Mouse (Mus musculus) heart, adult 8-10 months (tissue): ENCODE measurements around the gene B230104I21Rik. TPM values are rescaled to one million over a fixed set of nuclear protein-coding genes. Genes with fewer than 3 reads are reported as not detected.
A peak's percentile ranks its signal among the peaks of the same experiment; 100 is the strongest.

Experiments
- DNase-seq: peaks from one replicate; pipeline ENCODE4 v3.0.0; 2022; ENCODE audit warnings: low spot score
- total RNA-seq, 4 experiments: library from RNA; stranded (reverse); gene quantifications; 2 replicates each; pipeline ENCODE4 v1.2.4; 2022

The B230104I21Rik gene
- total RNA-seq, 4 experiments from 2014 or later = not detected

GRCm38 (mm10) chr4:154393196-154394122 is 57.5 kb downstream of the B230104I21Rik start:
- peak; percentile 35 for DNase-seq

DNA sequence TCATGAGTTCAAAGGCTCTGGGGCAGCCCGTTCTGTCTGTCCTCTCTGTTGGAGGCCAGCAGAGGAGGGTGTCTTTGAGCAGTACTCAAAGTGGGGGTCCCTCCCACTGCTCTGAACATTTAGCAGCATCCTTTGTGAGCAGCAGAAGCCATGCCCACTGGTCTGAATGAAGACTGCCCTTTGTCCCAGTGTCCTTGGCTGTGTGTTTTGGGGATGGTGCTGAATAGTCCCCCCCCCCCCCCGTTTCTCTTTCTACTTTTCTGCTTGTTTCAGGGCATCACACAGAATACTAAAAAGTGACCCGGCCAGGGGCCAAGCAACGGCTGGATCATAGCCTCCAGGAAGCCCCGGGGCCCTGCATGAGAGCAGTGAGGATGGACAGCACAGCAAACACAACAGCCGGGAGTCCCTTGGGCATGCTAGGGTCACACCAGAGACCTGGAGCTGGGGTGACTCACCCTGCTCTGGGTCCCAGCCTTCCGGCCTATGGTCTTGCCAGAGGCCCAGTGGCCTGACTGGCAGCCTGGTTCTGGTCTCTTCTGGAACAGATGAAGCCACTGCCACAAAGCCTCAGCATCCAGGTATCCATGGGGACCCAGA is 58.3 kb downstream of the B230104I21Rik start:
- DNase-seq = no peak

DNA sequence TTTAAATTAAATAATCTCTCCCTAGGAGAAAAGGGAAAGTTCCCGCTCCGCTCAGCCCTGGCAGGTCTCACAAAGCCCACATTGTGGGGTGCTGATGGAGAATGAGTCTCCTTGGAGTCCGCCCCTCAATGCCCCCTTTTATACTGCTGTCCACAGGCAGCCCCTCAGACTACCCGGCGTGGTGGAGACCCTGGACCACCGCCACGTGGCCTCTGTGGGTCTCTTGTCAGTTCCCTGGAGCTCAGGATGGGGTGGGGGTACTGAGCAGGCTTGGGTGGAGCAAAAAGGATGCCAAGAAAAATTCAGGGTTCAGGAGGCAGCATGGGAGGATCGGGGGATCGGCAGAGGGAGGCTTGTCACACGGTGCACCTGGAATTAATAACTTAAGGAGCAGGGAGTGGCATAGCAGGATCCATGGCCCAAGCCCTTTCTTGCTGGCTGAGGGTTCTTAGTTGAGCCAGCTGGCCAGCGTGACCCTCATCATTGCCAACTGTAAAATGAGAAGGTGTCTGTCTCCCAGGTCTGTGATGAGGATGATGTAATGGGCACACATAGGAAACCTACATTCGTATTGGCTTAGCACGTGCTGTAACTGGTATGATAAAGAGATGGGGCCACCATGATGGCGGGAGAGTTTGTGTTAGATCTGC is 60.9 kb downstream of the B230104I21Rik start:
- no peak for DNase-seq

Other genes with a start within 250 kb of the B230104I21Rik start
- not detected for gene Trp73, start 195.9 kb upstream of the B230104I21Rik start, total RNA-seq
- gene Wrap73, start 193.8 kb upstream of the B230104I21Rik start, total RNA-seq = 10 to 100 TPM; 11.9 to 14.6 (median 12.7) TPM
- gene Tprgl, start 175.5 kb upstream of the B230104I21Rik start, total RNA-seq = 100 to 1,000 TPM; 125 to 142 (median 127) TPM
- 1 to 10 TPM; 6.6 to 9.5 (median 7.1) TPM for gene Megf6, start 165.4 kb upstream of the B230104I21Rik start, total RNA-seq
- gene Arhgef16, start 34.5 kb upstream of the B230104I21Rik start, total RNA-seq = 1 to 10 TPM in 1 of 4 experiments, under 1 TPM in 3; 0.47 to 1.2 (median 0.53) TPM